Mouse (Mus musculus) heart, postnatal 10 days (tissue): ENCODE results near the gene B3gat3. TPM values are rescaled to one million over a fixed set of nuclear protein-coding genes. Genes with fewer than 3 reads are reported as not detected.
"Not testable (repeated sequence)": the region's sequence is repeated elsewhere in the genome, so short reads cannot be mapped to it uniquely, and the experiment has no call there.

Experiments used
- DNase-seq, 2 experiments: peaks; one replicate each; pipeline ENCODE4 v3.0.0; 2021
- intact Hi-C: fragments of 180-260 bp; cut with DNase I; formaldehyde crosslinking; loops from one replicate; pipeline ENCODE4 v1.15.1; 2025
- total RNA-seq, 2 experiments: library from RNA; stranded (reverse); gene quantifications; 2 replicates each; pipeline ENCODE4 v1.2.3; 2021

The B3gat3 gene
- total RNA-seq: 10 to 100 TPM; 38.7 to 41.8 TPM

GRCm38 (mm10) chr19:8920073-8920736 is at the start of gene B3gat3:
TSS of gene B3gat3 (plus strand) at chr19:8920374.
- intact Hi-C loops: no loop called here
- peak; percentile 98 for DNase-seq

- DNase-seq, intact Hi-C loops: not testable (repeated sequence)
Observed at GRCm38 (mm10) chr19:8870381-8870780, 49.8 kb upstream of the B3gat3 start.

GRCm38 (mm10) chr19:8870838-8871237 is 49.3 kb upstream of the B3gat3 start:
- intact Hi-C loops: no loop called here
- DNase-seq: no peak

- intact Hi-C loops: no loop called here
- peak; percentile 99 for DNase-seq
Observed at GRCm38 (mm10) chr19:8871267-8872186, 48.6 kb upstream of the B3gat3 start, which contains the start of gene Ubxn1. TSS of gene Ubxn1 (plus strand) at chr19:8871496.

GRCm38 (mm10) chr19:8872266-8872840 is 47.8 kb upstream of the B3gat3 start:
- DNase-seq: no peak
- intact Hi-C loops: no loop called here

GRCm38 (mm10) chr19:8875031-8875430 is 45.1 kb upstream of the B3gat3 start:
- intact Hi-C loops: no loop called here
- no peak for DNase-seq

GRCm38 (mm10) chr19:8880311-8881033 is 39.7 kb upstream of the B3gat3 start, which contains the start of gene Uqcc3:
TSS of gene Uqcc3 (minus strand) at chr19:8880923.
- intact Hi-C loops: no loop called here
- peak; percentile 92 to 94 for DNase-seq

- DNase-seq: no peak
- intact Hi-C loops: no loop called here
Observed at GRCm38 (mm10) chr19:8881034-8881392, 39.2 kb upstream of the B3gat3 start.

- no peak for DNase-seq
- intact Hi-C loops: no loop called here
Observed at GRCm38 (mm10) chr19:8883616-8884015, 36.6 kb upstream of the B3gat3 start, which contains the start of the genes Lbhd1 and Gm49403. TSS of gene Lbhd1 (plus strand) at chr19:8883732. TSS of gene Gm49403 (plus strand) at chr19:8883930.

GRCm38 (mm10) chr19:8886916-8887584 is 33.1 kb upstream of the B3gat3 start:
- no peak for DNase-seq
- intact Hi-C loops: no loop called here

GRCm38 (mm10) chr19:8887585-8888463 is 32.4 kb upstream of the B3gat3 start:
- intact Hi-C loops: no loop called here

GRCm38 (mm10) chr19:8888511-8889385 is 31.4 kb upstream of the B3gat3 start, which contains the start of the genes 1810009A15Rik and Gm49416:
TSS of gene 1810009A15Rik (plus strand) at chr19:8888853.
TSS of gene Gm49416 (plus strand) at chr19:8888926.
- intact Hi-C loops: no loop called here

More at GRCm38 (mm10) chr19:8887585-8888463, 32.4 kb upstream of the B3gat3 start:
- no peak for DNase-seq

GRCm38 (mm10) chr19:8892829-8893766 is 27.1 kb upstream of the B3gat3 start, which contains the start of gene Ints5:
TSS of gene Ints5 (plus strand) at chr19:8893005.
- intact Hi-C loops: no loop called here
- DNase-seq: peak; percentile 91 to 92

More at GRCm38 (mm10) chr19:8888511-8889385, 31.4 kb upstream of the B3gat3 start, which contains the start of the genes 1810009A15Rik and Gm49416:
- DNase-seq: peak; percentile 96 to 97

- intact Hi-C loops: no loop called here
Observed at GRCm38 (mm10) chr19:8895397-8895960, 24.7 kb upstream of the B3gat3 start.

GRCm38 (mm10) chr19:8896231-8896630 is 23.9 kb upstream of the B3gat3 start:
- DNase-seq, intact Hi-C loops: not testable (repeated sequence)

More at GRCm38 (mm10) chr19:8895397-8895960, 24.7 kb upstream of the B3gat3 start:
- DNase-seq: no peak
